Mouse (Mus musculus): Measurements from ENCODE around the gene Capsl. TPM values are rescaled to one million over a fixed set of nuclear protein-coding genes. Genes with fewer than 3 reads are reported as not detected.

The Capsl gene
- polyA plus RNA-seq (2021; fragmentation: Nextera tagmentation), result 11.8 and 19.8 TPM in 2 replicates
- long read RNA-seq, experiment 1, transcript Capsl-201 (5 exons, 949 nt), result major isoform, 9 of 10 reads
- long read RNA-seq, experiment 1, partial matches to known transcripts, result 0 of 10 reads
- long read RNA-seq, experiment 1, other reads (novel, unspliced or antisense), result 0 of 10 reads
- long read RNA-seq, experiment 2, partial matches to known transcripts, result 0 of 1 reads
- long read RNA-seq, experiment 2, other reads (novel, unspliced or antisense), result 0 of 1 reads

DNA sequence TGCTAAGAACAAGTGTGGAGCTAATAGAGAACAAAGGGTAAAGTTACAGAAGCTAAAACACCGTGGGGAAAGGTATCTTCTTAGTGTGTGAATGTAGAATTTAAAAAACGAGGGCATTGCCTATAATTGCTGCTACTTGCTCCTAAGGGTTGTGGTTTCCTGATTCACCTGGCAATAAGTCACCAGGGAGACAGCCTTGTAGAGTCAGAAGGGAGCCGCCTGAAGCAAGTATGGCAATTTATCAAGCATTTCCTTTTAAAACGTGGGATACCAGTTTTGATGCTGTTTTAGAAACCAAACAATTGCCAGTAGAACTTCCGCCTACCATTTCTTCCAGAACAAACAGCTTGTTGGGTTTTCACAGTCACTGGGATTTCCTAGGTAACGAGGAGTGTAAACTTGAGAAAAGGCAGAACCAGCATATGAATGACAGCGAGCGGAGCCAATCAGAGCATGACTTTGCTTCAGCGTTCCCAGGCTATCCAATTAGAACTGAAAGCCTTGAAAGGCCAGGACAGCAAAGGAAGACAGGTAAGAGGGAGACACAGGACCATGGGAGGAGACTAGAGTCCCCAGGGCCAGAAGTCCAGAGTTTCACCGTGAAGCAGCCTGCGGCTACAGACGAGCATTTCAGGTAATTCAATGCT is at the start of gene Capsl:
Gene Capsl, plus strand, starts transcription at position 495 of the 647 bp plus-strand sequence.

Other genes with a start within 250 kb of the Capsl start
- not detected in 2 replicates for gene Ugt3a1, start 159.1 kb upstream of the Capsl start, polyA plus RNA-seq (2021; fragmentation: Nextera tagmentation)
- gene Ugt3a2, start 100.5 kb upstream of the Capsl start, polyA plus RNA-seq (2021; fragmentation: Nextera tagmentation), result not detected in 2 replicates
- 0.09 and 0.18 TPM in 2 replicates for gene Il7r, start 94.1 kb downstream of the Capsl start, polyA plus RNA-seq (2021; fragmentation: Nextera tagmentation)

All from layer of hippocampus, adult 6 months (tissue).